14 mouse cellular contexts compared by ENCODE assay signal in the genomic region with DNA sequence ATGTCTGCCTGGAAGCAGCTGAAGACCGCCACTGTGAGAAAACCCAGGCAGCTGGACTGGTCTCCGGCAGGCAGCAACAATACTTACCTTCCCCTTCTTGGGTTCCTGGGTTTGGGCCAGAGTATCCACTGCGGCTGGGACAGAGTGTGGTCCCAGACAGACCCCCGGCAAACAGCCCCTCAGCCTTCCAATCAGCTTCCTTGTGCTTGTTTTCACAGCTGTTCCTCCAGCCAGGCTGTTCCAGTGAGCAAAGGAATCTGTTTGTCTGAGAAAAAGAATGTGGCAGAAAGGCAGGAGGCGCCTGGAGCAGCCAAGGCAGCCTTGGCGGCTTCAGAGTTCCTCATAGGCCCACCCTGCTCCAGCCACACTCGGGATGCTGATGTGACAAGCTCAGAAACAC.
DNase-seq lines count a peak whose midpoint lies in the region; ATAC-seq lines count a peak whose summit lies in the region.
"Had no signal": no experiment of that assay in that cellular context is flagged by ENCODE, and none has a peak within 500 bp of the region (broad histone marks: within the 10 kb centered on the region; RNA-seq: fewer than 3 reads in every experiment).

No protein-coding gene starts in this region.

- no peak overlapping the region for H3K4me2 ChIP-seq in heart, embryonic 15.5 days
- no peak overlapping the region for H3K4me2 ChIP-seq in lung, embryonic 16.5 days (ENCODE audit: low read depth, low read length)
- no peak overlapping the region for H3K4me2 ChIP-seq in embryonic facial prominence, embryonic 14.5 days (ENCODE audit: low read depth, low read length)
- H3K4me2 ChIP-seq: forebrain, embryonic 13.5 days had no signal

- H3K27me3 ChIP-seq in heart, embryonic 15.5 days: peaks cover 8% of the 10 kb centered on the region; the same call in 1 of the 2 replicates
- no peaks in the 10 kb centered on the region for H3K27me3 ChIP-seq in lung, embryonic 16.5 days (ENCODE audit: control insufficient read depth, insufficient read depth, low read depth, low read length)
- peaks cover 10% of the 10 kb centered on the region for H3K27me3 ChIP-seq in embryonic facial prominence, embryonic 14.5 days (replicated peaks; ENCODE audit: control insufficient read depth, insufficient read depth, low read length)

- ATAC-seq in heart, embryonic 15.5 days (replicated peaks; ENCODE audit: insufficient number of reproducible peaks, insufficient read depth, low FRiP score, low read depth): 0 out of 2 replicates have a peak, but pooled peaks have one; percentile 48
- peak; percentile 67 for ATAC-seq in lung, embryonic 16.5 days (ENCODE audit: low read depth)
- peak; percentile 76 for ATAC-seq in embryonic facial prominence, embryonic 14.5 days (ENCODE audit: low read depth)
- ATAC-seq: forebrain, embryonic 13.5 days had no signal

- no peak overlapping the region for H3K9ac ChIP-seq in heart, embryonic 15.5 days
- no peak overlapping the region for H3K9ac ChIP-seq in lung, embryonic 16.5 days (ENCODE audit: low read length)
- H3K9ac ChIP-seq in embryonic facial prominence, embryonic 14.5 days (ENCODE audit: low read depth, low read length): no peak overlapping the region
- H3K9ac ChIP-seq: forebrain, embryonic 13.5 days had no signal

- intact Hi-C loops in heart, postnatal 25 days (cut with DNase I): no loop called here

- no peak overlapping the region for H3K4me3 ChIP-seq in heart, embryonic 15.5 days
- no peak overlapping the region for H3K4me3 ChIP-seq in lung, embryonic 16.5 days (ENCODE audit: low read length)
- no peak overlapping the region for H3K4me3 ChIP-seq in embryonic facial prominence, embryonic 14.5 days (ENCODE audit: low read depth, low read length)
- H3K4me3 ChIP-seq: forebrain, embryonic 13.5 days; left cerebral cortex, adult 2 months had no signal

- no peak for DNase-seq in heart, postnatal 25 days (ENCODE audit: low spot score)
- no peak for DNase-seq in lung, postnatal 25 days (ENCODE audit: low spot score)
- peak; percentile 70 for DNase-seq in embryonic facial prominence, embryonic 14.5 days (ENCODE audit: low spot score)
- DNase-seq in mesoderm, embryonic 11.5 days (ENCODE audit: low read depth, low spot score): peak; percentile 44
- DNase-seq in layer of hippocampus, postnatal 25 days (ENCODE audit: extremely low spot score in 1 of 2, low spot score in 1 of 2): no peak
- DNase-seq in thymus, postnatal 36 days: no peak
- DNase-seq: B cell, adult 2 months; lung, adult 18-20 months; spleen, adult 18-20 months; thymus, postnatal 14 days had no signal

- WGBS in heart, embryonic 15.5 days: 33% methylated on average over 7 of the region's 7 CpGs
- WGBS in lung, embryonic 16.5 days: 28% methylated on average over 7 of the region's 7 CpGs
- 33% methylated on average over 6 of the region's 7 CpGs for WGBS in embryonic facial prominence, embryonic 14.5 days

- H3K4me1 ChIP-seq in heart, embryonic 15.5 days (replicated peaks): peaks cover 14% of the 10 kb centered on the region
- peaks cover 12% of the 10 kb centered on the region for H3K4me1 ChIP-seq in lung, embryonic 16.5 days (replicated peaks; ENCODE audit: control insufficient read depth, insufficient read depth, low read length)
- peaks cover 12% of the 10 kb centered on the region for H3K4me1 ChIP-seq in embryonic facial prominence, embryonic 14.5 days (ENCODE audit: control insufficient read depth, insufficient read depth, low read length)

- no peaks in the 10 kb centered on the region for H3K9me3 ChIP-seq in heart, embryonic 15.5 days (replicated peaks)
- H3K9me3 ChIP-seq in lung, embryonic 16.5 days (ENCODE audit: control insufficient read depth, low read length): no peaks in the 10 kb centered on the region
- no peaks in the 10 kb centered on the region for H3K9me3 ChIP-seq in embryonic facial prominence, embryonic 14.5 days (ENCODE audit: control insufficient read depth, low read length)
- H3K9me3 ChIP-seq: forebrain, embryonic 13.5 days had no signal

- no peaks in the 10 kb centered on the region for H3K36me3 ChIP-seq in heart, embryonic 15.5 days
- no peaks in the 10 kb centered on the region for H3K36me3 ChIP-seq in lung, embryonic 16.5 days (ENCODE audit: control insufficient read depth, insufficient read depth, low read length)
- H3K36me3 ChIP-seq in embryonic facial prominence, embryonic 14.5 days (ENCODE audit: control insufficient read depth, insufficient read depth, low read length): no peaks in the 10 kb centered on the region

- peak overlapping the region; percentile 12; the same call in 1 of the 2 replicates for H3K27ac ChIP-seq in heart, embryonic 15.5 days
- H3K27ac ChIP-seq in lung, embryonic 16.5 days (ENCODE audit: low read length): peak overlapping the region; percentile 5; the same call in 1 of the 2 replicates
- peak overlapping the region; percentile 33; the same call in 1 of the 2 replicates for H3K27ac ChIP-seq in embryonic facial prominence, embryonic 14.5 days (replicated peaks; ENCODE audit: low read depth, low read length)
- H3K27ac ChIP-seq: forebrain, embryonic 13.5 days; left cerebral cortex, adult 2 months had no signal

Comparison
In these comparisons a context has a peak if more than half of its experiments do, and no peak if none do; other contexts are left out.
1. DNase-seq: peak in embryonic facial prominence, embryonic 14.5 days (single experiment) and mesoderm, embryonic 11.5 days (single experiment); none in heart, postnatal 25 days (single experiment), lung, postnatal 25 days (single experiment), layer of hippocampus, postnatal 25 days (0 of 2) and thymus, postnatal 36 days (0 of 2).
2. Peak in every context shown above with its lines, with median percentiles within 50 percentile points of each other: ATAC-seq and H3K27ac ChIP-seq.